Mouse (Mus musculus) olfactory bulb, adult 2 months (tissue): ENCODE results near the gene Nlgn2.

Experiments used
- CTCF ChIP-seq: fragments of 200-500 bp; IDR thresholded peaks from 2 replicates; pipeline ENCODE4 v1.5.1; 2012; ENCODE audit warnings: low read depth, mild to moderate bottlenecking, low read length, moderate library complexity; ENCODE audit not compliant: insufficient read depth
- POLR2A ChIP-seq: fragments of 200-500 bp; IDR thresholded peaks from 2 replicates; pipeline ENCODE4 v1.6.1; 2012; ENCODE audit warnings: mild to moderate bottlenecking, low read depth, low read length, moderate library complexity; ENCODE audit not compliant: insufficient read depth

DNA sequence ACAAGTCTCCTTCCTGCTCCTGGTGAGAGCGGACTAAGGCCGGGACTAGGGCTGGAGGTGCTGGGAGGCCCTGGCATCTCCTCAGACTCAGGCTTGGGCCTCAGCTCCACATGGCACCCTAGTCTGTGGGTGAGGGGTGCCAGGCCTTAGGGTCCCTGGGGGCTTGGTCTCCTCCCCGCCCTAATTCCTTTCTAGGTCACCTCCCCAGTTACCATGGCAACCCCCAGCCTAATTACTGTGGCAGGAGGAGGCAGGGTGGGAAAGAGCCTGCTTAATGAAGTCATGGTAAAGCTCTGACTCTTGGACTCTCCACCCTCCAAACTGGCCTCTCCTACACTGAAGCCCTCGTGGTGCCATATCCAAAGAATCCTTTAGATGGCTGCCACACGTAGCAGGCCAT lies 8.8 kb downstream of the Nlgn2 start:
- TF ChIP-seq POLR2A, result no peak
- no peak for TF ChIP-seq CTCF
